Comparison of ENCODE assay signal across 7 mouse cellular contexts in genomic region chr7:99562478-99562877, GRCm38 (mm10). TPM values are rescaled to one million over a fixed set of nuclear protein-coding genes. Genes with fewer than 3 reads are reported as not detected.
DNase-seq lines count a peak whose midpoint lies in the region; ATAC-seq lines count a peak whose summit lies in the region.

No protein-coding gene starts in this region.

- no peak for ATAC-seq in hindbrain, embryonic 13.5 days (ENCODE audit: low FRiP score)

- peaks cover 81% of the 10 kb centered on the region for H3K4me1 ChIP-seq in hindbrain, embryonic 13.5 days (replicated peaks)

- no peak overlapping the region for H3K4me3 ChIP-seq in hindbrain, embryonic 13.5 days

- WGBS in hindbrain, embryonic 13.5 days: 38% methylated on average over 5 of the region's 5 CpGs

- peak overlapping the region; percentile 60 for H3K27ac ChIP-seq in hindbrain, embryonic 13.5 days

- H3K27me3 ChIP-seq in hindbrain, embryonic 13.5 days: no peaks in the 10 kb centered on the region

- H3K4me2 ChIP-seq in hindbrain, embryonic 13.5 days: no peak overlapping the region

- H3K9me3 ChIP-seq in hindbrain, embryonic 13.5 days: no peaks in the 10 kb centered on the region

- peak overlapping the region; percentile 35; the same call in 1 of the 2 replicates for H3K9ac ChIP-seq in hindbrain, embryonic 13.5 days

- peak; percentile 52 to 55 for DNase-seq in layer of hippocampus, adult 8-10 months (ENCODE audit: low spot score in 2 of 2)
- DNase-seq in layer of hippocampus, adult 9-11 months: no peak
- peak; percentile 85 to 87 for DNase-seq in cerebellum, postnatal 10 days
- peak; percentile 72 for DNase-seq in lung, postnatal 14 days
- DNase-seq in adrenal gland, postnatal 4 days (ENCODE audit: low spot score in 2 of 2): no peak
- no peak for DNase-seq in gastrocnemius, adult 18-20 months (ENCODE audit: low spot score)

- no peaks in the 10 kb centered on the region for H3K36me3 ChIP-seq in hindbrain, embryonic 13.5 days

RNA-seq across cellular contexts. Expression of gene Arrb1, which starts 27.2 kb away (rescaled TPM):
- 100 to 1,000 TPM; 138 to 175 (median 160) TPM for total RNA-seq in layer of hippocampus, adult 8-10 months (2022)
- 15.6 and 15.9 TPM in 2 replicates for polyA plus RNA-seq in hindbrain, embryonic 13.5 days (2015; fragmentation: Nextera tagmentation; extraction: Ambion mirVana)
- 10 to 100 TPM; 74.9 to 76.9 TPM for total RNA-seq in adrenal gland, postnatal 4 days (2021)
- 10 to 100 TPM; 13.8 to 15.4 TPM for total RNA-seq in gastrocnemius, adult 18-20 months (2021)

Comparison
In these comparisons a context has a peak if more than half of its experiments do, and no peak if none do; other contexts are left out.
1. DNase-seq: peak in layer of hippocampus, adult 8-10 months (2 of 2), cerebellum, postnatal 10 days (2 of 2) and lung, postnatal 14 days (single experiment); none in layer of hippocampus, adult 9-11 months (single experiment), adrenal gland, postnatal 4 days (0 of 2) and gastrocnemius, adult 18-20 months (single experiment).
2. RNA of gene Arrb1, which starts 27.2 kb away (total RNA-seq): 138 to 175 TPM in layer of hippocampus, adult 8-10 months and 74.9 to 76.9 TPM in adrenal gland, postnatal 4 days; 13.8 to 15.4 TPM in gastrocnemius, adult 18-20 months; every median in the first group is over 4 times any median in the second.